10 mouse cellular contexts compared by ENCODE assay signal in the genomic region with DNA sequence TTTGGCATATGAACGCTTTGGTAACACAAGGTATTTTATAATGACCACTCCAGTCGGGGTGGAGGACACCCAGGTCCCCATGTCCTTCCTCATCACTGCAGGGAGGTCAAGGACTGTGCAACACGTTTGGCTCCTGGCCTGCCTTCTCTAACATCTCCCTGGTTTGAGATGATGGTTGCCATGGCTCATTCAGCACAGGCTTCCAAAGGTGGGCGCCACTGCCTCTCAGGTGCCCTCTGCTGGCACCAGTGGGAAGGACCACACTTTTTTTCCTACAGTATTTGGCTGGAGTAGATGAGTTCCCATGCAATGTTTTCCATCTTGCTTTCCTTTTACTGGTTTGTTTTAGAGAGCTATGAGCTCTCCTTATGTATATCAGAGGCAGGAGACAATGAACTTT.
DNase-seq lines count a peak whose midpoint lies in the region; ATAC-seq and TF ChIP-seq lines count a peak whose summit lies in the region.
"Had no signal": no experiment of that assay in that cellular context is flagged by ENCODE, and none has a peak within 500 bp of the region (broad histone marks: within the 10 kb centered on the region; RNA-seq: fewer than 3 reads in every experiment).

No protein-coding gene starts in this region.

- in situ Hi-C loops in CH12.LX (cut with MboI; ENCODE audit: low pct_ligation_motif_present, low pct_unique_long_range_greater_than_20kb, low sequenced_read_pairs), result no loop called here

- H3K79me2 ChIP-seq in CH12.LX (replicated peaks; ENCODE audit: control insufficient read depth, extremely low read depth, insufficient read depth, poor library complexity, severe bottlenecking), result no peaks in the 10 kb centered on the region

- no peak for TF ChIP-seq EP300 in CH12.LX (IDR thresholded peaks at IDR 0.05; ENCODE audit: low read length)

- intact Hi-C loops in heart, postnatal 36 days (cut with DNase I), result loop anchor here (1.0 kb wide), 1 partner anchor 200 kb away; no protein-coding TSS in a partner anchor
- intact Hi-C loops in left cerebral cortex, adult 2 months (cut with DNase I), result loop anchor here (1.0 to 5.0 kb wide), 2 partner anchors 200 to 502 kb away; no protein-coding TSS in a partner anchor

- no peak for ATAC-seq in activated CD4-positive, CD25-positive, alpha-beta regulatory T cell, adult 4 months

- H3K27ac ChIP-seq in CH12.LX (ENCODE audit: insufficient read depth, low read depth), result no peak overlapping the region
- no peak overlapping the region for H3K27ac ChIP-seq in embryonic fibroblast, embryonic 13.5 days (ENCODE audit: insufficient read depth, low read length)
- H3K27ac ChIP-seq in left cerebral cortex, adult 2 months, result no peak overlapping the region
- H3K27ac ChIP-seq: embryonic facial prominence, embryonic 15.5 days; liver, embryonic 15.5 days had no signal

- H3K4me1 ChIP-seq in CH12.LX (ENCODE audit: control insufficient read depth in 1 of 2, insufficient read depth in 2 of 2), result no peaks in the 10 kb centered on the region
- H3K4me1 ChIP-seq in embryonic fibroblast, embryonic 13.5 days (ENCODE audit: control insufficient read depth, insufficient read depth, low read length), result no peaks in the 10 kb centered on the region
- H3K4me1 ChIP-seq: embryonic facial prominence, embryonic 15.5 days; liver, embryonic 15.5 days had no signal

- no peak for TF ChIP-seq POLR2A in CH12.LX (IDR thresholded peaks at IDR 0.05; ENCODE audit: low read depth, low read length)
- TF ChIP-seq POLR2A in embryonic fibroblast, embryonic 13.5 days (IDR thresholded peaks at IDR 0.05; ENCODE audit: low read depth, low read length), result no peak

- no peaks in the 10 kb centered on the region for H3K36me3 ChIP-seq in CH12.LX (replicated peaks in 1 of 2; ENCODE audit: control insufficient read depth in 1 of 2, insufficient read depth in 1 of 2, low read length in 1 of 2)
- H3K36me3 ChIP-seq: embryonic facial prominence, embryonic 15.5 days; liver, embryonic 15.5 days had no signal

- H3K4me2 ChIP-seq in CH12.LX (ENCODE audit: insufficient read depth, low read depth, poor library complexity, severe bottlenecking), result no peak overlapping the region
- H3K4me2 ChIP-seq: embryonic facial prominence, embryonic 15.5 days; liver, embryonic 15.5 days had no signal

- H3K27me3 ChIP-seq in CH12.LX (replicated peaks), result peaks cover 59% of the 10 kb centered on the region
- H3K27me3 ChIP-seq: embryonic facial prominence, embryonic 15.5 days; liver, embryonic 15.5 days had no signal

- peak; percentile 54 to 83 for TF ChIP-seq CTCF in CH12.LX (conservative IDR thresholded peaks at IDR 0.05 in 1 of 2, IDR thresholded peaks at IDR 0.05 in 1 of 2; ENCODE audit: low read depth in 2 of 2, low read length in 2 of 2)
- peak; percentile 64 for TF ChIP-seq CTCF in embryonic fibroblast, embryonic 13.5 days (IDR thresholded peaks at IDR 0.05; ENCODE audit: borderline replicate concordance, insufficient read depth, low read length)
- peak; percentile 75 for TF ChIP-seq CTCF in left cerebral cortex, adult 2 months (IDR thresholded peaks at IDR 0.05)

- H3K9me3 ChIP-seq in CH12.LX (replicated peaks; ENCODE audit: low read length), result no peaks in the 10 kb centered on the region
- H3K9me3 ChIP-seq: embryonic facial prominence, embryonic 15.5 days; liver, embryonic 15.5 days had no signal

- dilution Hi-C loops in CH12.LX (cut with MboI; ENCODE audit: extremely low pct_ligation_motif_present, extremely low pct_unique_long_range_greater_than_20kb, low sequenced_read_pairs), result no loop called here

- DNase-seq in heart, postnatal 36 days, result peak; percentile 15 to 35
- no peak for DNase-seq in heart, adult 8-10 months (ENCODE audit: low spot score)
- peak; percentile 25 for DNase-seq in CH12.LX (ENCODE audit: extremely low read depth)
- peak; percentile 30 for DNase-seq in adrenal gland, adult 2 months
- peak; percentile 25 to 55 for DNase-seq in left cerebral cortex, adult 2 months (ENCODE audit: extremely low spot score in 1 of 2, low spot score in 2 of 2)
- DNase-seq in ovary, postnatal 36 days (ENCODE audit: low spot score), result peak; percentile 27

- TF ChIP-seq RAD21 in CH12.LX (IDR thresholded peaks at IDR 0.05; ENCODE audit: low read depth, low read length), result peak; percentile 53

- H3K9ac ChIP-seq in CH12.LX (ENCODE audit: insufficient read depth, low read depth), result no peak overlapping the region
- H3K9ac ChIP-seq: embryonic facial prominence, embryonic 15.5 days; liver, embryonic 15.5 days had no signal

- no peak overlapping the region for H3K4me3 ChIP-seq in CH12.LX (replicated peaks in 1 of 3; ENCODE audit: low read depth in 2 of 3, low read length in 2 of 3, poor library complexity in 1 of 3)
- no peak overlapping the region for H3K4me3 ChIP-seq in embryonic fibroblast, embryonic 13.5 days (ENCODE audit: insufficient read depth, low read length)
- no peak overlapping the region for H3K4me3 ChIP-seq in left cerebral cortex, adult 2 months
- H3K4me3 ChIP-seq: embryonic facial prominence, embryonic 15.5 days; liver, embryonic 15.5 days had no signal

TF ChIP-seq in CH12.LX, 34 proteins besides CTCF, POLR2A, EP300 and RAD21:
- TF ChIP-seq MAX (IDR thresholded peaks at IDR 0.05; ENCODE audit: low read length) (no peak), ZNF384 (IDR thresholded peaks at IDR 0.05; ENCODE audit: low read depth, low read length) (0 out of 2 replicates have a peak, but pooled peaks have one; percentile 33), SMC3 (IDR thresholded peaks at IDR 0.05; ENCODE audit: low read depth, low read length) (peak; percentile 77), NELFE (IDR thresholded peaks at IDR 0.05; ENCODE audit: low read depth, low read length) (no peak)
